Mouse (Mus musculus) 3T3-L1 (cell line): ENCODE measurements at regions not wholly inside any gene's neighbourhood (a gene's known extent, or its start where the extent isn't known, plus 50 kb on each side); places are given as distances from the start of the nearest gene placed in this dataset.

Experiments
- DNase-seq: peaks from one replicate; pipeline ENCODE4 v3.0.0-alpha.2; 2015; ENCODE audit warnings: low read depth, low spot score

DNA sequence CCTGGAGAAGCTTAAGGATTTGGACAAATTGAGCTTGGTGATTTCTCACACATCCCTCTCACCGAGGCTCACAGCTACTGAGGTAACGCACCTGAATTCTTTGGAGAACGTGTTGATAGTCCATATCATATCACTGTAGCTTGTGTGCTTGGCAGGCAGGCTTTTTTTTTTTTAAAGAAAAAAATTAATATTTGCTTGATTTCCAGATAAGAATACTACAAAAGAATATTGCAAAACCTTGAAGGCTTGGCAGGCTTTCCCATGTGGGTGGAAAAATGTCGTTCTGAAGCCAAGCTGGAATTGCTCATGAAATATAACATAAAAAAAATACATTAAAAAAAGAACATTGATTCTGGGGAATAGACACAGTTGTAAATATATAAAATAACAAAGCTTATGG, 131.8 kb downstream of the Klf5 start:
- DNase-seq: peak; percentile 61

DNA sequence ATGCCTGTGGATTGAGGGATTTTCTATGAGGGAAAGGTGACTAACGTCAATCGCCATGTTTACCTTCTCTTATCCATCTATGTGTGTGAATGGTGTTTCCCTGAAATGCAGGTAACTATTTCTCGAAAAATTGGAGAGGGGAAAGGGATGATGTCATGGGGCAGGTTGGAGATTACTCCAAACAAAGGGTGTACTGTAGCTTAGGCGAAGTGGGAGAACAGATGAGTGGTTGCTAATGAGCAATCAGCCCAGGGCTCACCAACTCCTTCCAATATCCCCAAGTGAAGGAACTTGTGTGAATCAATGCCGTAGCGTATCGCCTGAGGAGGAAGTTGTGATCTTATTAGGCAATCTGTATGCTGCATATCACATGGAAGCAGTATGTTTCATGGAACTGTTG, 133.2 kb downstream of the Klf5 start:
- DNase-seq: no peak

DNA sequence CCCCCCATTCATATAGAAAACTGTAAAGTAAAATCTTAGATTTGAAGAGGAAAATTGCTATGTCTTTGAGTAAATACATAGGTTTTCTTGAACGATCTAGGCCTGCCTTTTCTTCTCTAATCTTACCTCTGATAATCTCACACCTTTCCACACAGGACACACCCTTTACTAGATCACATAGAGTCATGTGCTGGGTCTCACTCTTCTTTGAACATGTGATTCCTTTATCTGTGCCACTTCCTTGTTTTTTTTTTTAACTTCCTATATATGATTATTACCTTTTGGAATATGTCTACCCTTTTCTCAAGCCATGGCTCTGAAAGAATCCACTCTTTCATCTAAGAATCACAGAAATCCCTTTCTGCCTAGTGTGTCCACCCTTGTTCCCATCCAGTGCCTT, 136.2 kb downstream of the Klf5 start:
- DNase-seq: no peak

DNA sequence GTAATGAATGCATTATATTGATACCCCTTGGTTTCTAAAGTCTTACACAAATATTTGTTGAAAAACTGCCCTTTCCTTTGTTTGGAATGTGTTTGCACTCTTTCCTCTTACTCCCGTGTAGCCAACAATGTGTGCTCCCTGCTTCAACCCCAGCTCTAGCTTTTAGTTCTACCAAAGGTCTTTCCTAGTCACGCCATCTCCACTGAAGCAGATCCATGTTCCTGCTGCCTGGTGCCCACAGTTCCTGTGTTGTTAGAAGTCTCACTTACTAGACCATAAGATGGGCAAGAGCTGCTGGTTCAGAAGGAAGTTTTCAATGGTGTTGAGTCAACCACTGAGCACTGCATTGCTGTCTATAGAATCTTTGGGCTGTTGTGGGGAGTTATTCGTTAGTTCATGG, 137.0 kb downstream of the Klf5 start:
- DNase-seq: no peak

DNA sequence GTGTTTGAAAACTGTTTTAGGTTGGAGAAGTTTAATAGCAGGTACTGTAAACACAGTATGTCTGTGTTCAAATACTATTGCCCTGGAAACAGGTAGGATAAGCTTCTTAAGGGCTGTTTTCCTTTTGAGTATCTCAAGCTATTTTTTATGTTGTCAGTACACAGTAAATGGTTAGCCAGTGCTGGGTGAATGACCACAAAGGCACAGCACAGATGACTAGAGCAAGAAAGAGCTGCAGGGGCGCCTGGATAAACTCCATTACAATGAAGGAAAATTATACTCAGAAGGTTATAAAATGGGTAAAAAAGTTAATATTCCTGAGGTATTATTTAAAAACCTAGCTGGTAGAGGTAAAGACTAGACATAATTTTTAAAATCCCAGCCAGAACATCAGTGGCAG, 137.6 kb downstream of the Klf5 start:
- no peak for DNase-seq

DNA sequence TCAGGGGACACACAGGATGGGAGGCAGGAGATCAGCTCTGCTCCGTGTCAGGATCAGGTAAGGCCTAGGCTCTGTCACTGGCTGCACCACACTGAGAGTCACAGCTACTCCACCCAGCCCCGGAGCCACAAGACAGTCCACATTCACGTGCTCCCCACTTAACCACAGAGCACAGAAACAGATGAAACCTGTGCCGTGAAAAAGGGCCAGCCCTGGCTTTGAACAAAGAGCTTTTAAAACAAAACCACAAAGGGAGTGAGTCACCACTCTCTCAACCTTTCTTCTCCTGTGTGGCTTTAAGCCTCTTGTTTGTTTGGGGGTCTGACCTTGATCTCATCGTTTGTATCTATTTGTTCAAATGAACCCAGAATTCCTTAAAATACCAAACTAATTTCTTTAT, 150.6 kb downstream of the Klf5 start:
- peak; percentile 78 for DNase-seq

DNA sequence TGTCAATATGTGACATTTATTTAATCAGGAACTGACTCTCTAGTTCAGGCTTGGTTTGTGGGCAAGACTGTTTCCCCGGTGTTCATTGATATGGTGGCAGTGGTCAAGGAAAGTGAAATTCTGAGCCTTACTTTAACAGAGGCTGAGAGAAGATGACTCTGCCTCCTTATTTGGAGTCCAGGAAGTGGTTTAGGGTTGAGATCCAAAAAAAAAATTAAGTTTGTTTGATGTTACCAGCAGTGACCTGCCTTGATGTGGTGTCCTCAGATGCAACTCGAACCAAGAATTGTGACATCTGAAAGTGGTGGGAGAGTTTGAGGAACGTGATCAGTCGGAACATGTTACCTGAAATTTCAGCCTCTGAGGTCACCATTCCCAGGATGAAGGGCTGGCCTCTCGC, 151.4 kb downstream of the Klf5 start:
- DNase-seq: peak; percentile 33

DNA sequence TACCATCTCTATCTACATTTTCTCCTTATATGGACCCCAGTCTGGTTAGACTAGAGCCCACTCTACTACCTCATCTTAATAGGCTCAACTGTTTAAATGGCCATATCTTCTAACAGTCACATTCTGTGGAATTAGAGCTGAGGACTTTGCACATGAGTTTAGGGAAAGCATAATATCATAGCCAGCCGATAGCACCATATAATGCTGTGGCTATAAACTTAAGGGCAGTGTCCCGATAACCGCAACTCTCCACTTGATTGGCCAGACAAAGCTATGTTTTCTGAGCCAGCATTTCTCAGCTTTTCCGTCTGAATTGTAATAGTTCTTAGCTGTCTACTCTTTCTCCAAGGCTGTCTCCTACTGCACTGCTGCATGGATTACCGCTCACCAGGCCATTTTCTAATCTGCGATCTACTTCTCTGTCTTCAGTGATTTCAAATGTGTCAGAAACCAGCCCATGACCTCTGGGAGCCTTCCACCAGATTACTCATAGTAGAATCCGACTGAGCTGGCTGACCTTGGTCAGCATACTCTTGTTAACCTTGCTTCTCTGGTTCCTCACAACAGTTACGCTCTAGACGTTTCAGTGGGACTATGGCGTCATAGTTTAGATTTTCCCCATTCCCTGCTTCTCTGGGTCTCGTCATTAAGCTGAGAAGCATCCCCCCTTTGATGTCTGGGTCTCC, 152.8 kb downstream of the Klf5 start:
- peak; percentile 62 for DNase-seq

DNA sequence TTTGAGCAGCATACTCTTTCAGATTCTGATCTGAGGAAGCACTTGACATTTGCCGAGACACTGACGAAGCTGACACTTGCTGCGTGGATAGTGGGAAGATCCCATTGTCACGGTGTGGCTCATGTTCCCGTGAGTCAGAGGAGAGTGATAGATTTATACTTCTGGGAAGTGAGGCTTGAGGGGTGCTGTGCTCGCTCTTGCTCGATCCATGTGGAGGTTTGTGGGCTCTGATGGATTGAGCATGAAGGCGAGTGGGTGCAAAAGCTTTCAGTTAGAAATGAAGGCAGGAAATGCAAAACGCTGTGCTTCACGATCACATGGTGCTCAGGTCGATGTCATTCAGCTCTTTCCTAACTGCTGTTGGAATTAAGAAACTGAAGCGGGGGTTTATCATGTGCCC, 155.4 kb downstream of the Klf5 start:
- DNase-seq: no peak

DNA sequence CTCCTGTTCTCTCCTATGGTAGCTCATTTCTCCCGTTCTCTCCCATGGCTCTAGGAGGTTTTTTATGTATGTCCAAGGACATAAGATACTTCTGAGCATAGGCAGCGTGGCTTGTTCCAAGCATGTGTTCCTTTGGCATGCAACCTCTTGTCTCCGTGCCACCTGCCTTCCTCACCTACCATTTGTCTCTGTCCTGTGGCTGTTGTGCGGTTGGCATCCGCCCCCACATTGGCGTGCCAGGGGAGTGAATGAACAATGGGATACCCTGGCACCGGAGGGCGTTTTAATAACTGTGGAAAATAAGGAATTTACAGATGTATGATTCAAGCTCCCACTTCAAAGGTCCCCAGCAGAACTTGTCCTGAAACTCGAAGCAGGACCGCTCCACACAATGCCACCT, 158.1 kb downstream of the Klf5 start:
- no peak for DNase-seq

DNA sequence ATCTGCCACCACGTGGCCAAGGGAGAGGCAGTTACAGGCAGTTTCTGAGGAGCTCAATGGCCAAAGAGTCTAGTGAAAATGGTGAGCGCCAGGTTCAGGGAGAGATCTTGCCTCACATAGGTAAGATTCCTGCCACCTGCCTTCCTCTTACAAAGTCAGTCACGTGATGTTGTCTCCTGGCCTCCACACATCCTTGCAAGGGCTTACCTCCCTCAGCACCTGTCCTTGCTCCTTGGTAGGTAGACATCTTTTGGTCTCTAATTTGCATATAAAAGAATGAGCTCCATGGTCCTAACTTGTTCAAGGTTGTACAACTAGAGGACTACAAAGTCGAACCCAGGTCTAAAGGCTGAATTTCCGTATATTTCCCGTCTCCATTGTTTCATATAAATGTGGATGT, 159.1 kb downstream of the Klf5 start:
- no peak for DNase-seq

DNA sequence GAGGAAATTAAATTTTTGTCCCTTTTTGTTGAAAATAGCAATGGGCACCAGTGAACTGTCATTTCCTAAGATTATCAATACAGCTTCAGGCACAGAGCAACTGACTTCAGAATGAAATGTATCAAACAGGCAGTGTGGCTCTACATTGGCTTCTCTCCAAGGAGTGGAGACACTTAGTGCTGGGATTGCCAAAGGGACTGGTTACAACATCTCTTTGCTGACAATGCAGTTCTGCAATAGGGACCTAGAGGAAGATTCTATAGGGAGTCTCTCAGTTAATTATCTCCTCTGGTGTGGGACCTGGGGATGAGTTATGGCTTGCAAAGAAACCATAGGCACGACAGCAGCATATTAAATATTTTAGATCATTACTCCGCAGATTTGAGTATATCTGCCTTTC, 173.6 kb downstream of the Klf5 start:
- no peak for DNase-seq

DNA sequence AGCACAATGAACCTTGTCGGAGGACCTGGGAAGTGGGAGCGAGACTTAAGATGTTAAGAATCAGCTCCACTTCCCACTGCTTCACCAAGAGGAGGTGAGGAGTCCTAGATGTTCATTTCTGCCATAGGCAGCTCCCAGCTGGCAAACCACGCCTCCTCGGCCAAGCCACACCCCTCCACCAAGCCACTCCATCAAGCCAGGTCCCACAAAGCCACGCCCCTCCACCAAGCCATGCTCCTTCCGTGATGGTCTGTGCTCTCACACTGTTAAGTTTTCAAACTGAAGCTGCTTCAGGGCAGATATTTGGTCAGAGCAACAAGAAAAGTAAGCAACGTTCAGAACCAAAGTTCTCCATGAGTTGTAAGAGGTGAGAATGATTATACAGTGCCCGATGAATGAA, 176.8 kb downstream of the Klf5 start:
- DNase-seq: peak; percentile 6

DNA sequence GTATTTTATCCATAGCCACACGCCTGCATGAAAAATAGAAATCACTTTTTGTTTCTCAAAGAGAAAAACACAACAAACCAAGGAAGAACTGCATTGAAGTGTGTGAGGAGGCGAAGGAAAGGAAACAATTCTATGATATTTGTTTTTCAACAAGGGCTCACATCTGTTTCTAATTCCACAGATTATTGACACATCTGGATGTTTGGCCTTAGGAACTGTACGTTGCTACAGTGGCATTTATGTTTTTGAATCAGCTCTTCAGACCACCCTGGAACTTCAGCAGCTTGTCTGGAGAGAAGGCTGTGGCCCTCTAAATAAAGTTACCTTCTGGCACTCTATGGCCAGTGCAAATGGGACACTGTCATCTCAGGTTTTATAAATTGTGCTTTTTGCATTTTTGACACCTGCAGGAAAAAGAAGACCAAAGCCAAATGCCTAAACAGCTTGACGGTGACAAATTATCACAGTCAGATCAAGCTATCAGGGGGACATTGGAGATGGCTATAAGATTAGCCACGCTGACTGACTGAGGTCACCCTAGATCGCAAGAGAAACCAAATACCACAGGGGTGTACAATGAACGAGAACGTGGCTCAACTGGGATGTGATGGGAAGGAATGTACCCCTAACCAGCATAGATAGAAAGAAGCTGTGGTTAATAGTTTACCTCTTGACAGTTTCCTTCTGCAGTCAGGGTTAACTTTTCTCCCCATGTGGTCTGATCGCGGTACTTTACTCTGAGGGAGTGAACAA, 182.0 kb downstream of the Klf5 start:
- DNase-seq: peak; percentile 19

DNA sequence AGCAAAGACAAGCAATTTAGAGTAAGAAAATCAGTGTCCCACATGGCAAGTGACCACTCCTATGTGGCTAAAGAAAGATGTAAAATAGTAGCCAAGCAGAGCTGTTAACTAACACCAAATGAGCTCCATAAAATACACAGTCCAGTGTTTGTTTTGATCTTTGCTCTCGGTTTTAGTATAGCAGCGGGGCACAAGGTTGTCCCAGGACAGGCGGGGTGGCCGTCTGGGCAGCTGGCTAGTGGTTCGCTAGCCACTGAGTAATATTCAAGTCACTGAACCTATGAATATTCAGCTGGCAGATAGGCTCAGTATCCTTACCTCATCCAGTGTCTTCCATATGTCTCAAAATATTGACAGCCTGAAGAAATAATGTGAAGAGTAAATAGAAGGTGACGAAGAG, 189.5 kb downstream of the Klf5 start:
- no peak for DNase-seq

DNA sequence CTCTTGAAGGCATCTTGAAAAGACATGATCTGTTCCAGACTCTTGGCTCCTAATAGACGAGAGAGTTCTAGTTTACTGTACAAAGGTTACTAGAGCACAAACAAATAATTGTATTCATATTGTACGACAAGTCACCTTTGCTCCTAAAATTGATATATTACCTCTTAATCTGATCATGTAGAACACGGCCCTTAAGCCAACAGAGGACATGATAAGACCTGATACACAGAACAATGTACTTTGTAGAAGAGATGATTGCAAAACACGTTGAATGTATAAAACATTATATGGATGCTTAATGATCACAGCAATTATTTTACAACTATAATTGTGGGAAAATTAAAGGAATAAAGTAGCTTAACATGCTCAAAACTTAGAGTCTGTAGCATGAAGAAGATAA, 194.7 kb downstream of the Klf5 start:
- DNase-seq: no peak

DNA sequence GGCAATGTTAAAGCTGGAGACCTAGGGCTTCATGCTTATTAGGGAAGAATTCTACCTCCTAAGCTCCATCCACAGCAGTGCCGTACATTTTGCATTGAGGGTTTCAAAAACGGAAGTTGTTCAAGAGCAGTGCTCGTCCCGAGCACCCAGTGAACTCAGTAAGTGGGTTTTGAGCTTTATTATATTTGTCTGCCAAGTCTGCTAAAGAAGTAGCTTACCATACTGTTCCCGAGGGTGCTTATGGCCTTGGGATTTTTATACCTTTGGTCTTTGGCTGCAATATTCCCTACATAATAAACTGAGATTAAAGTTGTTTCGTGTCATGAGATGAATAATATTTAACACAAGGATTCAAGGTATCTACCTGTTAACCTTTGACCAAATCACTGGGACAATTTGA, 195.2 kb downstream of the Klf5 start:
- no peak for DNase-seq

DNA sequence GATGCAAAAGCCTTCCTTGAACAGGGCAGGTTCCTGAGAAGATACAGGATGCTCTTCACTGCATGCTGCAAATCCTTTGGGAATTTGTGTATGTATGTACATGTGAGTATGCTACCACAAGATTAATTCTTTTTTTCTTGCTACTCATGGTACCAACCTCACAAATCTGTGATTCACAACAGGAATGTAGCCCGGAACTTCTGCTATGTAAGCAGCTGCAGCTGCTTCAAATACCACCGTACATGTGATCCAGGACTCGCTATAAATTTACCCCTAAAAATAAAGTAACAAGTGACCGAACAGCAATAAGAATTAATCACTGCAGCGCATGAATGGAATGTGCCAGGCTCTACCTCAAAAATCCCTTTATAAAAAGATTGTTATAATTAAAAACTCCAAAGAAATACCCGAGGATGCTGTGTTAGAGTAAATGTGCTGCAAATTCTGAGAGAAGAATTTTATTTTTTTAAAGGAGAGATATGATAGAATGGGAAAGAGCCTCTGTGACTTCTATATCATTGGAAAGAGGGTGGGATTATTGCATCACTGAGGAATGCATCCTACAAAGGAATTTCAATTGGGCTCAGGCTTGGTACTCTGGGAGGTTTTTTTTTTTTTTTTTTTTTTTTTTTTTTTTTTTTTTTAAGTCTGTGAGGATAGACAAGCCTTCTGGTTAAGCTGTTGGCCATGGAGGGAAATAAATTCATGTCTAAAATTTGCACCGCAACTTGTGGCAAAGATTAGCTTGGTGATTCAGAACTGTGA, 201.2 kb downstream of the Klf5 start:
- DNase-seq: peak; percentile 39

DNA sequence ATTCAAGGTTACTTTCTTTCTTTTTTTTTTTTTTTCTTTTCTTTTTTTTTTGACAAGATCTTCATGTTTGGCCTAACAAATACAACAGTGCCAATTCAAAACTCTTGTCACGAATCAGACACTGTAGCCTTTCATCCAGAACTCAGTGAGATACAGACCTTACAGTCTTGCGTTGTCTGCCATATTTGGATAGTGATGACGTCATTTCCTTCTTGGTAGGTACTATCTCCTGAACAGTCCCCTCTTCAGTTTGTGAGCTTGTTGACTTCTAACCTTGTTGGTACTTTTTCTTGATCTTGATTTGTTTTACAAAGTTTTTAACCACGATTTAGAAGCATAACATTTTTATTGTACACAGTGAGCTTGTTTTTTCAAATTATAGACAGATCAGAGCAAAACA, 206.4 kb downstream of the Klf5 start:
- DNase-seq: no peak

DNA sequence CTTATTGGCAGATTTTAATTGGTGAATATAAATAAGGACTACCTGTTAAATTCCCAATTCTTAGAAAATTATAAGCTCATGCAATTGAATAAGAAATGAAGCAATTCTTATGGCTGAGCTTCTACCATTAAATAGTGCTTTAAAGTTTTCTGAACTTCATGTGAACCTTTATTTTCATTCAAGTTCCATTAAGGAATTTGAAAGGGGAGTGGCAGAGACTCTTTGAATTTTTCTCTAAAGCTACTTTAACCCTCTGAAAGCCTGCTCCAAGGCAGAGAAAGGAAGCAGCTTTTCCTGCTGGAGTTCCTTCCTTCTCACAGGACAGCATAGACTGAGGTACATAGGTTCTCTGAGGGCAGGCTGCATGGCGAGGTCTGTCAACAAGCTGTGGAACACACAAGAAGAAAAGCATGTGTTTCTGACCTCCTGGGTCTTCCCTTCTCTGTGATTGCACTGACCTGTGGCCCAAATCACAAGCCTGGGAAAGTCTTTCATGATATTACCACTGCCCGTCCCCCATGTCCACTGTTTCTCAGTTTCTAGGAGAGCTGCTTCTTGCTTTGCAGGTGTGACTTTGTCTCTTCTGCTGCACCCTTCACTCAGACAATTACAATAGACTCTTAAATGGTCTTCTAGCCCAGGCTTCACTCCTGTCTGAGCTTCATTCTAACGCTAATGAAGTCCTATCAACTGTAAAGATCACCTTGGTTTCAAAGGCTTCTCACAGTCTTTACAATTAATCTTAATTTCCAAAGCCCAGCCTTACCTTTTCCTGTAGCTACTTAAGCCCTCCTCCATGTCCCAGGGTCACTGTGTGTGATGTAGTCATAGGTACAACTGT, 211.4 kb downstream of the Klf5 start:
- no peak for DNase-seq

DNA sequence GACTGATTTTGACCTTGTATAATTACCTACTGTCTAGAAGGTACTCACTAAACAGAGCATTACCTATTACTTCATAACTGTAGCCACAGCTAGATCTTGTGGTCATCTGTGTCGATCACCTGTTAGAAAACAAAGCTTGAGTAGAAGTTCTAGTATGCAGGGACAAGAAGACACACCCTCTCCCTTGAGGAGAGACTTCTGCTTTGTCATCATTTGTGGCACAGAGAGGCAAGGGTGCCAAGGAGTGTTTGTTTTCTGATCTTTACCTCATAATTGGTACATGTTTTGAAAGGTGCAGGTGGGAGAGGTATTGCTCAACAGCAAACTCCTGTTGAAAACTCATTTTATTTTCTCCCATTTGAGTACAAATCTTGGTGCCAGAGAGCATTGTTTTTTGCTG, 217.0 kb downstream of the Klf5 start:
- no peak for DNase-seq

DNA sequence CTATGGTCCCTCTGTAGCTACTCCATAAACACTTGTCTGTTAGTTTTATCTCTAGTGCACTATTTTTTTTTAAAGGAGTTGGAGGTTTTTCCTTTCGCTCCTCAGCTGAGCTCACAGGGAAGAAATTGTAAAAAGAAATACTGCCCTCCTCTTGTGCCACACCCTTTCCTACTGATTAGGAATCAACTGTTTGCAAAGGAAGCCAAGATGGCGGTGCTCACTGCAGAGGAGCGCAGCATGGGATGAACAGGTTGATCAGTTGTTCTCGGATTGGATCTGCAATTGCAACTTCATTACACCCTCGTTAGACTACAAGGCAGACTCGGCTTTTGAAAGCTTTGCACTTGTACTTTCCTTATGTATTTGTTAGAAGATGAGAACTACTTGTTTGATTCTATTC, 218.2 kb downstream of the Klf5 start:
- DNase-seq: no peak
